Mouse (Mus musculus) thymus, adult 2 months (tissue): ENCODE results near the gene Nufip1.

Experiments
- CTCF ChIP-seq: fragments of 200-500 bp; IDR thresholded peaks from 2 replicates; pipeline ENCODE4 v1.5.1; 2012; ENCODE audit warnings: mild to moderate bottlenecking, control low read depth, low read length, moderate library complexity, borderline replicate concordance; ENCODE audit not compliant: control insufficient read depth, poor library complexity, insufficient read depth; ENCODE audit errors: extremely low read depth
- POLR2A ChIP-seq: fragments of 200-500 bp; IDR thresholded peaks from 2 replicates; pipeline ENCODE4 v1.6.1; 2012; ENCODE audit warnings: mild to moderate bottlenecking, low read length, control low read depth, moderate library complexity; ENCODE audit not compliant: control insufficient read depth, poor library complexity, insufficient read depth; ENCODE audit errors: extremely low read depth

DNA sequence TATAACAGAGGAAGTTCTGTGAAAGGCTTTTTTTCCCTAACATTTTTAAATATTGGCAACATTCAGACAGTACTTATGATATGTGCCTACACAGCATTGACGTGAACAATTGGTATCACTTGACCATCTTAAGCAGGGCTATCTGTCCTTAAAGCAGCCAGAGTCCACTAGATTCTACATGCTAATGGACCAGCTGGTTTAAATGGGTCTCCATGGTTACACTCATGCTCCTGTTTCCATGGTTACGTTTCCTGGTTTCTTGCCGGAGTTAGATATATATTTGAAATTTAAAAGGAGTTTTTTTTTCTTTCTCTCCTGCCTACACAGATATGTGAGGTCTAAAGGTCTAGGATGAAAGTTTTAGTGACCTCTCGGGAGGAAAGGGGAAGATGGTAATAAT, 34.1 kb upstream of the Nufip1 start:
- TF ChIP-seq CTCF, result no peak
- TF ChIP-seq POLR2A, result no peak
